Mouse (Mus musculus): ENCODE measurements at regions not wholly inside any gene's neighbourhood (a gene's known extent, or its start where the extent isn't known, plus 50 kb on each side); places are given as distances from the start of the nearest gene placed in this dataset.

DNA sequence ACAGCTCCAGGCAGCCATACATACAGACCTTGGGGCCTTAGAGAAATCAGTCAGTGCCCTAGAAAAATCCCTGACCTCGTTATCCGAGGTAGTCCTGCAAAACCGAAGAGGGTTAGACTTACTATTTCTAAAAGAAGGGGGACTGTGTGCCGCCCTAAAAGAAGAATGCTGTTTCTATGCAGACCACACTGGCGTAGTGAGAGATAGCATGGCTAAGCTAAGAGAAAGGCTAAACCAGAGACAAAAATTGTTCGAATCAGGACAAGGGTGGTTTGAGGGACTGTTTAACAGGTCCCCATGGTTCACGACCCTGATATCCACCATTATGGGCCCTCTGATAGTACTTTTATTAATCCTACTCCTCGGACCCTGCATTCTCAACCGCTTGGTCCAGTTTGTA is 322.2 kb downstream of the Gm29866 start:
- peak; percentile 1 for DNase-seq

DNA sequence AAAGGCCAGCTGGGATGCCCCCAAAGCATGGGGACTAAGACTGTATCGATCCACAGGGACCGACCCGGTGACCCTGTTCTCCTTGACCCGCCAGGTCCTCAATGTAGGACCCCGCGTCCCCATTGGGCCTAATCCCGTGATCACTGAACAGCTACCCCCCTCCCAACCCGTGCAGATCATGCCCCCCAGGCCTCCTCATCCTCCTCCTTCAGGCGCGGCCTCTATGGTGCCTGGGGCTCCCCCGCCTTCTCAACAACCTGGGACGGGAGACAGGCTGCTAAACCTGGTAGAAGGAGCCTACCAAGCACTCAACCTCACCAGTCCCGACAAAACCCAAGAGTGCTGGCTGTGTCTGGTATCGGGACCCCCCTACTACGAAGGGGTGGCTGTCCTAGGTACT is 323.1 kb downstream of the Gm29866 start:
- peak; percentile 1 for DNase-seq

DNA sequence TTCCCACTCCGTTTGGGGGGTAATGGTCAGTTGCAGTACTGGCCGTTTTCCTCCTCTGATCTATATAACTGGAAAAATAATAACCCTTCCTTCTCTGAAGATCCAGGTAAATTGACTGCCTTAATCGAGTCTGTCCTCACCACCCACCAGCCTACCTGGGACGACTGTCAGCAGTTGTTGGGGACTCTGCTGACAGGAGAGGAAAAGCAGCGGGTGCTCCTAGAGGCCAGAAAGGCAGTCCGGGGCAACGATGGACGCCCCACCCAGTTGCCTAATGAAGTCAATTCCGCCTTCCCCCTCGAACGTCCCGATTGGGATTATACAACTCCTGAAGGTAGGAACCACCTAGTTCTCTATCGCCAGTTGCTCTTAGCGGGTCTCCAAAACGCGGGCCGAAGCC is 328.2 kb downstream of the Gm29866 start:
- peak; percentile 1 for DNase-seq
